Mouse (Mus musculus): ENCODE results near the gene Klc1. TPM values are rescaled to one million over a fixed set of nuclear protein-coding genes. Genes with fewer than 3 reads are reported as not detected.
"Not testable (repeated sequence)": the region's sequence is repeated elsewhere in the genome, so short reads cannot be mapped to it uniquely, and the experiment has no call there.

The Klc1 gene
- polyA plus RNA-seq, 1 experiment from 2014 or later, result 98.5 TPM

- Histone ChIP-seq H3K9me3 (replicated peaks) (no peaks in the 10 kb centered on the region), H3K36me3 (peaks cover 36% of the 10 kb centered on the region), H3K27me3 (no peaks in the 10 kb centered on the region), H3K4me3 (replicated peaks) (no peak overlapping the region), H3K4me2 (no peak overlapping the region), H3K9ac (no peak overlapping the region), H3K27ac (no peak overlapping the region), H3K4me1 (0 out of 2 replicates have a peak, but pooled peaks cover 12% of the 10 kb centered on the region)
- ATAC-seq (replicated peaks; ENCODE audit: low FRiP score), result no peak
- WGBS, result 56% methylated on average over 4 of the region's 4 CpGs
Observed at GRCm38 (mm10) chr12:111726122-111726463, 32.6 kb upstream of the Klc1 start.

- Histone ChIP-seq H3K36me3 (peaks cover 44% of the 10 kb centered on the region), H3K9ac (no peak overlapping the region), H3K27ac (no peak overlapping the region), H3K4me3 (replicated peaks) (no peak overlapping the region), H3K4me1 (peaks cover 25% of the 10 kb centered on the region; the same call in 1 of the 2 replicates), H3K27me3 (no peaks in the 10 kb centered on the region), H3K4me2 (no peak overlapping the region), H3K9me3 (replicated peaks) (no peaks in the 10 kb centered on the region)
- ATAC-seq (replicated peaks; ENCODE audit: low FRiP score), result no peak
- WGBS, result 100% methylated on average over 1 of the region's 1 CpGs
Observed at GRCm38 (mm10) chr12:111727956-111728355, 30.7 kb upstream of the Klc1 start.

GRCm38 (mm10) chr12:111731822-111732807 is 26.5 kb upstream of the Klc1 start:
- no peak overlapping the region for H3K27ac ChIP-seq
- no peaks in the 10 kb centered on the region for H3K27me3 ChIP-seq
- H3K9me3 ChIP-seq (replicated peaks), result no peaks in the 10 kb centered on the region
- ATAC-seq (replicated peaks; ENCODE audit: low FRiP score), result peak; percentile 92
- H3K36me3 ChIP-seq, result peaks cover 25% of the 10 kb centered on the region
- 30% methylated on average over 30 of the region's 30 CpGs for WGBS
- H3K4me2 ChIP-seq, result peak overlapping the region; percentile 43
- peaks cover 14% of the 10 kb centered on the region; the same call in 1 of the 2 replicates for H3K4me1 ChIP-seq
- no peak overlapping the region for H3K4me3 ChIP-seq (replicated peaks)
- H3K9ac ChIP-seq, result no peak overlapping the region

- no peak overlapping the region for H3K4me2 ChIP-seq
- peaks cover 14% of the 10 kb centered on the region; the same call in 1 of the 2 replicates for H3K4me1 ChIP-seq
- ATAC-seq (replicated peaks; ENCODE audit: low FRiP score), result peak; percentile 52; the same call in 1 of the 2 replicates
- 64% methylated on average over 5 of the region's 5 CpGs for WGBS
- H3K27ac ChIP-seq, result no peak overlapping the region
- no peak overlapping the region for H3K9ac ChIP-seq
- H3K4me3 ChIP-seq (replicated peaks), result no peak overlapping the region
- no peaks in the 10 kb centered on the region for H3K9me3 ChIP-seq (replicated peaks)
- H3K27me3 ChIP-seq, result no peaks in the 10 kb centered on the region
- H3K36me3 ChIP-seq, result peaks cover 22% of the 10 kb centered on the region
Observed at GRCm38 (mm10) chr12:111732921-111733320, 25.7 kb upstream of the Klc1 start.

- H3K9ac ChIP-seq, result no peak overlapping the region
- ATAC-seq (replicated peaks; ENCODE audit: low FRiP score), result no peak
- no peaks in the 10 kb centered on the region for H3K9me3 ChIP-seq (replicated peaks)
- peaks cover 14% of the 10 kb centered on the region; the same call in 1 of the 2 replicates for H3K4me1 ChIP-seq
- WGBS, result 85% methylated on average over 3 of the region's 3 CpGs
- peaks cover 14% of the 10 kb centered on the region for H3K36me3 ChIP-seq
- no peak overlapping the region for H3K4me3 ChIP-seq (replicated peaks)
- no peak overlapping the region for H3K4me2 ChIP-seq
- H3K27ac ChIP-seq, result no peak overlapping the region
- no peaks in the 10 kb centered on the region for H3K27me3 ChIP-seq
Observed at GRCm38 (mm10) chr12:111734912-111735311, 23.7 kb upstream of the Klc1 start.

- not testable (repeated sequence) for H3K27me3 ChIP-seq; ATAC-seq (replicated peaks; ENCODE audit: low FRiP score); H3K27ac ChIP-seq; H3K36me3 ChIP-seq; H3K9ac ChIP-seq; H3K4me2 ChIP-seq; H3K9me3 ChIP-seq (replicated peaks); H3K4me3 ChIP-seq (replicated peaks)
- peaks cover 13% of the 10 kb centered on the region; the same call in 1 of the 2 replicates for H3K4me1 ChIP-seq
- 87% methylated on average over 8 of the region's 8 CpGs for WGBS
Observed at GRCm38 (mm10) chr12:111736676-111737075, 22.0 kb upstream of the Klc1 start.

GRCm38 (mm10) chr12:111737370-111737769 is 21.3 kb upstream of the Klc1 start:
- Histone ChIP-seq H3K4me3 (replicated peaks) (no peak overlapping the region), H3K4me1 (peaks cover 6% of the 10 kb centered on the region; the same call in 1 of the 2 replicates), H3K9me3 (replicated peaks) (no peaks in the 10 kb centered on the region), H3K36me3 (0 out of 2 replicates have a peak, but pooled peaks cover 3% of the 10 kb centered on the region), H3K27me3 (no peaks in the 10 kb centered on the region), H3K9ac (no peak overlapping the region), H3K27ac (no peak overlapping the region), H3K4me2 (no peak overlapping the region)
- ATAC-seq (replicated peaks; ENCODE audit: low FRiP score), result no peak
- 70% methylated on average over 9 of the region's 9 CpGs for WGBS

GRCm38 (mm10) chr12:111738754-111739153 is 19.9 kb upstream of the Klc1 start:
- H3K9me3 ChIP-seq (replicated peaks), result no peaks in the 10 kb centered on the region
- no peaks in the 10 kb centered on the region for H3K27me3 ChIP-seq
- H3K27ac ChIP-seq, result no peak overlapping the region
- H3K4me3 ChIP-seq (replicated peaks), result no peak overlapping the region
- WGBS, result 14% methylated on average over 3 of the region's 3 CpGs
- H3K4me2 ChIP-seq, result no peak overlapping the region
- ATAC-seq (replicated peaks; ENCODE audit: low FRiP score), result no peak
- H3K9ac ChIP-seq, result no peak overlapping the region
- H3K36me3 ChIP-seq, result no peaks in the 10 kb centered on the region
- peaks cover 6% of the 10 kb centered on the region for H3K4me1 ChIP-seq

GRCm38 (mm10) chr12:111741338-111741737 is 17.3 kb upstream of the Klc1 start:
- Histone ChIP-seq H3K4me1 (peaks cover 27% of the 10 kb centered on the region), H3K9ac (no peak overlapping the region), H3K36me3 (no peaks in the 10 kb centered on the region), H3K4me2 (no peak overlapping the region), H3K9me3 (replicated peaks) (no peaks in the 10 kb centered on the region), H3K4me3 (replicated peaks) (no peak overlapping the region), H3K27me3 (no peaks in the 10 kb centered on the region), H3K27ac (no peak overlapping the region)
- 63% methylated on average over 8 of the region's 8 CpGs for WGBS
- ATAC-seq (replicated peaks; ENCODE audit: low FRiP score), result no peak

- Histone ChIP-seq H3K4me1 (peaks cover 32% of the 10 kb centered on the region), H3K36me3 (no peaks in the 10 kb centered on the region), H3K27me3 (no peaks in the 10 kb centered on the region), H3K27ac (peak overlapping the region; percentile 67), H3K9ac (no peak overlapping the region), H3K9me3 (replicated peaks) (no peaks in the 10 kb centered on the region), H3K4me2 (no peak overlapping the region), H3K4me3 (replicated peaks) (no peak overlapping the region)
- peak; percentile 90 for ATAC-seq (replicated peaks; ENCODE audit: low FRiP score)
- 35% methylated on average over 2 of the region's 2 CpGs for WGBS
Observed at GRCm38 (mm10) chr12:111743419-111743818, 15.2 kb upstream of the Klc1 start.

- H3K4me2 ChIP-seq, result no peak overlapping the region
- H3K9me3 ChIP-seq (replicated peaks), result no peaks in the 10 kb centered on the region
- 0 out of 2 replicates have a peak, but pooled peaks have one; percentile 16 for ATAC-seq (replicated peaks; ENCODE audit: low FRiP score)
- peak overlapping the region; percentile 67 for H3K27ac ChIP-seq
- WGBS, result 59% methylated on average over 11 of the region's 11 CpGs
- no peak overlapping the region for H3K4me3 ChIP-seq (replicated peaks)
- no peak overlapping the region for H3K9ac ChIP-seq
- no peaks in the 10 kb centered on the region for H3K27me3 ChIP-seq
- H3K36me3 ChIP-seq, result no peaks in the 10 kb centered on the region
- peaks cover 32% of the 10 kb centered on the region for H3K4me1 ChIP-seq
Observed at GRCm38 (mm10) chr12:111743981-111744423, 14.6 kb upstream of the Klc1 start.

GRCm38 (mm10) chr12:111745274-111745673 is 13.4 kb upstream of the Klc1 start:
- H3K36me3 ChIP-seq, result no peaks in the 10 kb centered on the region
- H3K27me3 ChIP-seq, result no peaks in the 10 kb centered on the region
- no peak overlapping the region for H3K4me2 ChIP-seq
- H3K4me3 ChIP-seq (replicated peaks), result no peak overlapping the region
- H3K9ac ChIP-seq, result no peak overlapping the region
- WGBS, result 67% methylated on average over 6 of the region's 6 CpGs
- ATAC-seq (replicated peaks; ENCODE audit: low FRiP score), result no peak
- H3K27ac ChIP-seq, result peak overlapping the region; percentile 81
- H3K4me1 ChIP-seq, result peaks cover 32% of the 10 kb centered on the region
- no peaks in the 10 kb centered on the region for H3K9me3 ChIP-seq (replicated peaks)
